Mouse (Mus musculus) ES-CJ7 (cell line): ENCODE measurements around the gene Lhpp.

Experiments
- DNase-seq: peaks from one replicate; pipeline ENCODE4 v3.0.0; 2011; ENCODE audit warnings: low read depth, low spot score

The Lhpp gene

DNA sequence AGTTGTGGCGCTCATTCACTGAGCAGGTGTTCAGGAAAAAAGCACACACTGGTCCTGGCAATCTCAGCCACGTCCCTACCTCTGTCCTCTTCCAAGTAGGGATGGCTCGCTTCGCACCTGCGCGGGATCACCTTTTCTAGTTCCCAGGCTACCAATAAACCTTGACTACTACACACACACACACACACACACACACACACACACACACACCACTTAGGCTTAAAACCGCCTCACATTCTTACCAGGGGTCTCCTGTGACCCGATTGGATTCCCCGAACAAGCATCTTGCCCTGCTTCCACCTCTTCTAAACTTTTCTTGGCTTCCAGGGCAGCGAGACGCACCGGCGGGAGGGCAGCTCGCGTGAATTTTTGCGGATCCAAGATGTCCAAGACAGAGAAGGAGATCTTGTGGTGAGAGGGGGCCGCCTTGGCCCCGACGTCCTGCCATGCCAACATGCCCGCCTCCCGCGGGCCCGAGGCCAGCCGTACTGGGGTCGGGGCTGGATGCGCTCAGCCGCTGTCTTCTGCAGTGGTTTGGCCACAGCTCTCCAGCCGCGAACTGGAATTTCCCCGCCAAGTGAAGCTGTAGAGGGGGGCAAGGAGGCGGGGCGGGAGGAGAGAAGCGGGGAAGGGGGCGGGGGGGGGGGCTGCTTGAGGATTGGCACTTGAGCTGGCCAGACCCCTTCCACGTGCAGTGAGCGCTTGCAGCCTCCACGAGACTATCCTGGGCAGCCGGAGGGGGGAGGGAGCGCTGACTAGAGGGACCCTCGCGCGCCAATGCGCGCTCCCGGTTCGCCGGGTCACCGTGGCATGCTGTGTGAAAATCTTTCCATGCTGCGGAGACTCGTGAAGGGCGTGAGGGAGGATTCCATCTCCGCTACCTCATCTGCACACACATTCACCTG, 11.1 kb upstream of the Lhpp start, which contains the start of gene Nkx1-2:
Gene Nkx1-2, minus strand, starts transcription at position 567 of the 905 bp plus-strand sequence.
- DNase-seq, result peak; percentile 63

DNA sequence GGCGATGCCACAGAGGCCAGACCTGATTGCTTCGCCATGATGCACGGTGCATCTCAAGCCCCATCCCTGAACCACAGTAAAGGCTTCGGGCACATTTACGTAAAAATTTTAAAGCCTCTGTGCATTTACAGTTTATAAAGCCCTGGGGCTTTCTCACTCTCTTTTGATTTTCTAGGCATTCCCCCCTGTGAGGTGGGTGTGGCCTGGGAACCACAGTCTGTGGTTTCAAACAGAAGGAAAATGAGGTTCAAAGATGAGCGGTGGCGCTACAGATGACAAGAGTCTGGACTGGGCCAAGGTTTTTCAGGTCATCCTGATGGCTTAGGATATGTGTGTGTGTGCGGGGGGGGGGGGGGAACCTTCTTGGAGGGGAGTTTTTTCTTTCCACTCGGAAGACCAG, 10.4 kb upstream of the Lhpp start:
- DNase-seq, result peak; percentile 56

DNA sequence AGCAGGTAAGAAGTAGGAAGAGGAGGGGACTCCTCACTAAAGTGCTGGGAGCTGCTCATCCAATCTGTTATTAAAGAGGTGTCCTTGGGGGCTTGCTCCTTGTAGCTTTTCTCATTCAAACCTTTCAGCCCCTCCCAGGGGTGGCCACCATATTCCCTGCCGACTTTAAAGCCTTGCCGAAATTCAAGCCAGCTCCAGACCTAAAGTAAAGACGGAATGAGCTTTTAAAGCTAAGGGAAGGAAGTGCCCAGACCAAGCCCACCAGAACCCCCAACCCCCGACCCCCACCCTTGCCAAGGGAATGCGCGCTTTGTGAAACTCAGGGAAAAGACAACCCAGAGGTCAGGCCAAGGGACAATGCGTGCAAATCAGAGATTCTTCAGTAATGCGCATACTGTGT, 9.5 kb upstream of the Lhpp start:
- peak; percentile 80 for DNase-seq

DNA sequence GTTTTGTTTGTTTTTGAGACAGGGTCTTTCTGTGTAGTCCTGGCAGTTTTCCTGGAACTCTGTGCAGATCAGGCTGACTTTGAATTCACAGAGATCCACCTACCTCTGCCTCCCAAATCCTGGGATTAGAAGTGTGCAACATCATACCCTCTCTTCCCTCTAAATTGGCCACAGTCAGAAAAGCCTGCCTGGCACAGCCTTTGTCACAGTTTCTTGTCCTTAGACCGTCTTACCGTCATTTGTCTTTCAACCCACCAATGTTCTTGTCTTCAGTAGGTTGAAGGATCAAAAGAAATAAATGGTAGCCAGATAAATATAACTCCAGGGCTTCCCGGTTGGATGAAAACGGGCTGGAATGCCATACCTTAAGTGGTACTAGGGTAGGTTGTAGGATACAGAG, 5.7 kb upstream of the Lhpp start:
- DNase-seq, result no peak

DNA sequence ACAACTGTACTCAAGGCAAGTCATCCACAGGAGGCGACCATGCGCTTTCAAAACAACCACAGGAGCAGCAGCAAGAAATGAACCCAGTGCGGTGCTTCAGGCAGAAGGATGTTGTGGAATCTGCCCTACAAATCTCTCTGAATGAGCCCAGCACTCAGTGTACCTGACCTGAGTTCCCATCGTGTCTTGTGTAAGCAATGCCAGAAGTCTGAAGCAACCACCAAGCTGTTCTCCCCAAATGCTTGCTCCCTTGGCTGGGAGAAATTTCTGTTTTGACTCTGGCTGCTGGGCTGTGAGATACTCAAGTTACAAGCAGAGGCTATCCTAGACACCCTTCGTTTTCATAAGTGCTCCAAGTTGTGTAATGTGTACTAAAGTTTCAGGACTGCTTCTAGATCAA, 4.7 kb upstream of the Lhpp start:
- no peak for DNase-seq

DNA sequence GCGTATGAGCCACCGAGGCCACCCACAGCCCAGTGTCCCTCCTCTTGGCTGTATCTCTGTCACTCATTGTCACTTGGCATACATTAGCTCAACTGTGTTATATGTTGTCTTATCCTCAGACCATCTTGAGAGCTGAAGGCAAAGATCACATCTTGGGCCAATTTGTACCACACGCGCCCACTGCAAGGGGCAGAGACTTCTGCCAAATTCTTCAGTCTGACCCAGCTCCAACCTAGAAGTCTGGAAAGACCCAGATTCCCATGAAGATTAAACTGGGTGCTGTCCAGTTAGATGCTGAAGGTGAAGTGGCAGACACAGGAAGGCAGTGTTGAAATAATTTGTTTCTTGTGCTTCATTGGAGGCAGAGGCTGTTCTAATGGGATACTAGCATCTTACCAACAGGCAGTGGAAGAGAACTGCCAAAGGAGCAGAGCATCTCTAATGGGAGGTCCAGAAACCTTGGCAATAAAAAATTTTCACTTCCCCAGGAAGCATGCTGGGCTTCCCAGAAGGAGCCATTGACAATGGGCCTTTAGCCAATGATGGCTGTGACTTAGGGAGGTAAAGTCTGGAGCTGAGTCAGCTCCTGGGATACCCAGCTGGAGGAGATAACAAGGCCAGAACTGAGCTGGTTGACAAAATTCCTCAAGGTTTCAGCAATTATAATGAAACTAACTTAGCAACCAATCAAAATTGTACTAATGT, 2.0 kb upstream of the Lhpp start:
- DNase-seq, result no peak

DNA sequence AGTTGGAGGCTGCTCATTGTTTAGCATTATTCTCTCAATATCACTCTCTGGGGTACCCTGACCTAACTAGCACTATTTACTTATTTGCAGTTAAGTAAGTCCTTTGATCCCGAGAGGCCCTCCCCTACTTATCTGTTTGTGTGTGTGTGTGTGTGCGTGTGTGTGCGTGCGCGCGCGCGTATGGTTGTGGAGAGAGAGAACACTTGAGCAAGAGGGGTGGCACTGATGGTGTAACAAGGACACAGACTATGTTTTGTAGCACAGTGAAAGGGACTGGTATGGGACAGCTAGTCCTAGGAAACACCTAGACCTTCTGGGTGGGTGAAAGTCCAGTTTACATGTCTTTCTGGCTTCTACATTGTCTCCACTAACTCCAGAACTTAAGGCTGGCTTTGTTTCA, 1.1 kb downstream of the Lhpp start:
- DNase-seq, result no peak

DNA sequence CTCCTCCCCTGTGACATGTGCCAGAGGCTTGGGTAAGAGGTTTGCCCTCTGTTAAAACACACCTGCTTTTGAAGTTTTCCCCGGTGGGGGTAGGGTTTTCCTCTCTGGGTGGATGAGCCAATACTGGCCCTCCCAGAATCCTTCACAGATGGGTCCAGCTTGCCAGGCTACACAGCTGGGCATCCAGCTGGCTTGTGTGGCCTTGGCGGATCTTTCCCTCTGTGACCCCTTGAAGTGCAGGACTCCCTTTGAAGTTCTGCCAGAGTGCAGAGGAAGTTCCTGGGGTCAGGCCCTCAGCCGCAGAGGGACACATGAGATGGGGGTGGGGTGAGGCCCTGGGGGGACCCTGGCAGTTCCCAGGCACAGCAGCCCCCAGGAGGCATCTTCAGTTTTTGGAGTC, 4.9 kb downstream of the Lhpp start:
- DNase-seq, result no peak

DNA sequence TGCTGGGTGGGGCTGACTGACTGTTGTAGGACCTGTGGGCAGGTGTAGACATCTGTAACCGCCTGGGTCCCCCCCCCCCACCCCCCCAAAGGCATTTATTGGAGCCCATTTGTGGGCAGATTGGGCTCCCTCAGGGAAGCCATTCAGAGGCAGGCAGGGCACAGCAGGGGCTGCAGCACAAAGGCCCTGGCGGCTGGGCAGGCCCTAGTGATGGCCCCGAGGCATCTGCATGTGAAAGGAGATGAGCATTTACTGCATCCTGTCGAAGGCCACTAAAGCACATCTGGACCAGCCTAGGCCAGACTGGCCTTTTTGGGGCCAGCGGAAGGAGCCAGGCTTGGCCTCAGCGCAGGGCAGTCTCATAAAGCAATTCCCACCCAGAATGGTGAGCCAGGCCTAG, 6.0 kb downstream of the Lhpp start:
- DNase-seq, result peak; percentile 68

DNA sequence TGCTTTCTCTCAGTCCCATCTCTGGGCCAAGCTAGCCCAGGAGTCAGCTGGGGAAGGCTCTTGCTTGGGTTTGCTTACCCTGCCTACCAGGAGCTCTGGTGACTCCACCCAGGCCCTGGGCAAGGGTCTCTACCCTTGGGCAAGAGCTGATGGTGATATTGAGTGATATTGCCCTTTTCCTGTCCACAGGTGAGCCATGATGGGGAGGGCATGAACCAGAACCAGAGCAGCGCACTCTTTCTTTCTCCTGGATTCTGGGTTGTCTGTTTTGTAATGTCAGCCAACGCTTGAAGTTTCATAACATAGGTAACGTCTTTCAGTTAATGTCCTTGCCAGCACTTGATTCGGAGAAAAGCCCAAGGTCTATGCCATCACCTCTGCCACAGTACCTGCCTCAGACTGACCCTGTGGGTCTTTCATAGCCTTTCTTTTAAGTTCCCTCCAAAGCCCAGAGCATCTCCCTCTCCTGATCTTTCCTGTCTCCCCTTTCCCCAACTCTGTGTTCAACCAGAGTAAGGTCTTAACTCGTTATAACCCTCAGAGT, 6.7 kb downstream of the Lhpp start:
- no peak for DNase-seq

DNA sequence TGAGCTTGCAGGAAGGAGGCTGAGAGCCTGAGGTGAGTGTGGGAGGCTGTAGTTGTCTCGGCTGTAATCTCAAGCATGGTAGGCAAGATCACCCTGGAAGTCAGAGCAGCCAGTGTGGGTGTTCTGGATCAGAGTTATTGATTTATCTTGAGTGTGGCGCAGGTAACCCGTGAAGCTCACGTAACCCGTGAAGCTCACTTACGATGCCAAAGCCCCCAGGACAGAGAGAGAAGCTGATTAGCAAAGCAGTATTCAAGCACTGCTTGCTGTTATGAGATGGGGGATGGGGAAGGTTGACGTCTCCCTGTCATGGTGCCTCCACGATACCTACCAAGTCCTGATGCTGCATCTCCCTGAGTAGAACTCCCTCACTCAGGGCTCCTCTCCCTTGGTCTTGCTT, 9.1 kb downstream of the Lhpp start:
- DNase-seq, result no peak

DNA sequence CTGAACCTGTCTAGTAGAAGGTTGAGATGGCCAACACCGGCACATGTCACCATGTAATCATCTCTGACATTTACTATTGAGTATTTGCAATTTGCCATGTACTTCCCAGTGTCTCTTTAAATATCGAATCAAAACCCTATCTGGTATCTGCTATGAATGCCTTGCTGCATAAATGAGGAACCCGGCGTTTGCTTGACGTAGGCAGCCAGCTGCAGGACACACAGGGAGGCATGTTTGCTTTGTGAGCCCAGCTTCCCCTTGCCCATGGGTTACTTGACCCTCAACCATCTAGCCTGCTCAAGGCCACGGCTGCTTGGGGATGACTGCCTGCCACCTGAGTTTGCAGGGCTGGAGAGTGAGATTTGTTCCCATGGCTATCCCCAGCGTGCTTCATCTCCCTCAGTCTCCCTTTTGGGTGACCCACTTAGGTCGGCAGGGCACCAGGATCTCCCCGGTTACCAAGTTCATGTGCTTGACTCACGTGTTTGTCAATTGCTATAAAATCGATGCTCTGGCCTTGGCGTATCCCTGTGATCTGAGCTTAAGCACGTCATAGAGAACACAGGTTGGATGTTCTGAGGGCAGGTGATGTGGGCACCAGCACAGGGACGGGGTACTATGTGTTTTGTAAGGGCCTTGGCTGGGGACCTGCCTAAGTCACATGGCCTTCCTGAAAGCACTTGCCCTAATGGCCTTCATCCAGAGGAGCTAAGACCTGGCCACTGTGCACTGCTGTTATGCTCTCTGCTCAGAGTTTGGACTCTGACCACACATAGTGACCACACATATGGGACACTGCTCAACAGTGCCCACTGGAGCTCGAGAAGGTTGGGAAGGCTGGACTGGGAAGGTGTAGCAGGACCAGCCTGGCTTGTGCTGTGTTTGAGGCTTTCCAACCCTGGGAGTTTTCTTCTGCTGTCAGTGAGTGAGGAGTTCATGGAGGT, 9.8 kb downstream of the Lhpp start:
- no peak for DNase-seq

DNA sequence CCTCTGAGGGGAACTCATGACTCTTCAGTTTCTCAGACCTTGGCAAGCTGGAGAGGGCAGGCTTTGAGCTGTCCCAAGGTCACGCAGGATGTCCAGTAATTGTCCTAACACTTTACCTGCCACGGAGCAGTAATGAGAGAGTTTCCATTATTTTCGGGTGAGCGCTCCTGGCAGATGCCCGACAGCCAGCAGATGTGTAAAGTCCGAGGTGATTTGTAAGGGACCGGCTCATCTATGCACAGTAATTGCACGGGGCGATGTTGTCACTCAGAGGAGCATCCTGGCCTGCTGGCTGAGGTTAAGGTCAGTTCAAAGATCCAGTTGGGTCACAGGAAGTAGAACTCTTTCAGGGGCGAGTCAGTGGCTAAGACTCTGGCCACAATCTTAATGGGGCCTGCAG, 13.7 kb downstream of the Lhpp start:
- no peak for DNase-seq

DNA sequence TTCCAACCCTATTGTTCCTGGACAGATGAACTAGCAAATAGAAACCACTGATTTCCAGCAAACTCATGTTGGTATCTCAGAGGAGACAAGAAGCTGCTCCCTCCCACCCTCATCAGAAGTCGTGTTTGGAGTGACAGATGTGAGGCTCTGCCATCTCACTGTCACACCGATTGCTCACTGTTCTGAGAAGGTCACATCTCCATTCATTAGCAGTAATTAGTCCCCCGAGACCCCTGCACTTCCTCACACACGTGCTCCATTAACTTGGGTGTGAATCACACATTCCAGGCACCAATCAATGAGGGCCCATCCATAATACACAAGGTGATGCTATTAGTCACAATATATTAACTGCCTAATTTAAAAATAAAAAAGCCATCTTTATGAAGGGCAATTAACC, 15.7 kb downstream of the Lhpp start:
- DNase-seq, result no peak

DNA sequence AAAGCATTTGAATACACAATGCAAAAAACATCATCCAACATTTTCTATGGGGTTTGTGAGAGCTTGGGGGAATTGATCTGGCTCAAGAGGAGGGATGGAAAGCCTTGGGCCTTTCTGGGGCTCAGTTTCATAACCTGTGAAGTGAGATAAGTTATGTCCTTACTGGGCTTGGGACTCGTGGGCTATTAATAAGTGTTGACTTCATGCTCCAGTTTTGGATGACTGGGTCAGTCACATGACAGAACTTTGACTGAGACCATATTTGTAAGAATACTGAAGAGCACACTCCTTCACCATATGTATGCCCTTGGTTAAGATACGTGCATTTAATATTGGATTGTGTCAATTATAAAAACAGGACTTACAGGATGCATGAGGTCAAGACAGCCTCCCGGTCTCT, 17.0 kb downstream of the Lhpp start:
- DNase-seq, result no peak

DNA sequence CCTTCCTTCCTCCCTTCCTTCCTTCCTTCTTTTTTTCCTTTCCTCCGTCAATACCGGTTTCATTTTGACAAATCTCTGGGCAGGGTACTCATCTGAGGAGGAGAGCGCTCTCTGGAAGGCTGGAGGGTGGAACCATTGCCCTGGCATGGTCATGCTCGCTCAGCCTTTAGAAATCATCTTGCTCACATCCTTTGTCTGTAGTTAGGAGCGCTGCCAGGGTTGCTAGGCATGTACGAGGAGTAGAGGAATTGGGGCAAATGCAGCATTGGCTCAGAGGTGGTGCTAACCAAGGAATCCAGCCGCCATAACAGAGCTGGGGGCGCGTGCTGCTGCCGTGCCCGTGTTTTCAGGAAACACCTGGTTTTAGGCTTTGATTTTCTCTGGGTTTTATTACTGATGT, 20.9 kb downstream of the Lhpp start:
- no peak for DNase-seq

DNA sequence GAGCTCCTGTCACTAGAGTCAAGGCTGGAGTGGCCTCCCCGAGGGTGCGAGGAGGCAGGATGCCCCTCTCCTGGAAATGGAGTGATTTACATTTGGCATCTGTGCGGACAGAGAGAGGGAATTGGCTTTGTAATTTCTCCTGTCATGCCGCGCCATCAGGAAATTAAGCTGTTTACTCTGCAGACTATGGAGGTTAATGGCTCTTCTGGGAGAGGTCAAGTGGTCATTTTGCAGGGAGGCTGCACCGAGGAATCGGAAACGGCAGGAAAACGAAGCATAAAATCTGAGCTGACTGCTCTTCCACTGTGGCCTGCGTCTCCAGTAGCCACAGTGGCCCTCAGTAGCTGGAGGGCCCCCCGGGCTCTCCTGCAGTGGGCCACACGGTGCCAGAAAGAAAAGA, 26.9 kb downstream of the Lhpp start:
- DNase-seq, result no peak

DNA sequence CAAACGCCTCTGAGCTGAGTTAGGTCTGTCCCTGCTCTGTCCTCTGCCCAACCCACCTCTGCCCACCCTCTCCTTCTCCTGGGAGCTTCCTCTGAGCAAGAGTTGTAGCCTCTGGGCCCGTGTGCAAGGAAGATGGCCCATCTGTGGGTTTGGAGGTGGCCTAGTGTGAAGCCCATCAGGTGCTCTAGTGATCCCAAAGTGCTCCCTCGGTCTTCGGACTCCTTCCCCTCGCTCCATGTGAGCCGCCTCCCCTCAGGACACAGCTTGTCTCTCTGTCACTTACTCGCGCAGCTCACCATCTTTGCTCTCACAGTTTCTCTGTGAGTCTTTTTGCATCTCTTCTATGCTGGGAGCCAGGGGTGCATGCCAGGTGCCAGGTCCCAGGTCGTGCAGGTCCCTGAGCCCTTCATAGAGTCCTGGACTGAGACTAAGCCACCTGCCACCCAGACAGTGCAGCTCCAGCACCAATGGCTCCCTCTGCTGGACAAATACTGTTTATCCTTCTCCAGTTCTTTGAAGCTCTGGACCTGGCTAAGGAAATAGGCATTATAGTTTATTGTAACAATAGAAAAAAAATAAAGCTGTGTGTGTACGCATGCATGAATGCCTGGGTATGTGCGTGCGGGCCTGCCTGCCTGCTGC, 28.1 kb downstream of the Lhpp start:
- peak; percentile 72 for DNase-seq

DNA sequence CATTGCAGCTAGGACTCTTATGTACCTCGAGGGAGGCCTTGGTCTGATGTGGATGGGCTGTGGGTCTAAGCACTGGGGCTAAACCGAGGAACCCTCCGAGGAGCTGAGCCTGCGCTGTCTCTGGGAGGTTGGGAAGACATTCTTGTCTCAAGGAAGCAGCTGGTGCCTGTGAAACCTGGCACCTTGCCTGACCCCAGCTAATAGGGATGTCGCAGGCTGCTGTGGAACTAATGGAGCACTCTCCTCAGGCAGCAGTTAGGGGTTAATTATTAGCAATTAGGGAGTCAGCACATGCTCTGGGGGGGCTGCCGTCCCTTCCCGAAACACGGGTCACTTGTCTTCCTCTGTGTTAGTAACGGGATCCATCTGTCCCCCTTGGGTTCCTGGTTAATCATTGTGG, 30.5 kb downstream of the Lhpp start:
- no peak for DNase-seq

DNA sequence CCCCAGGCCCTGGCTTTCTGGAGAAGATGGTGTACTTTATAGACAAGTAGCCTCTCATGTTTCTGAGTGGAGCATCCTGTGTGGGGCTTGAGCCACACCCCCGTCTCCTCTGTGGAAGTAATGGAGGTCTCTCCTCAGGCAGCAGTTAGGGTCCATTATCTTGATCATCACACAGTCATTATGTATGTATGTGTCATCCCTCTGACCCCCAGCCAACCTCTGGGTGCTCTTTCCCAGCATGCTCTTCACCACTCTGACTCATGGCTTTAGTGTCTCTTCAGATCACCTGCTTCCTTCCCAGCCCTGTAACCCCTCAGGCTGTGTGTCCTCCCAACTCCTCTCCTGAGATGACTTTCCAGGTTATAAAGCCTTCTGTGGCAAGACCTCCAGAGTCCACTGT, 31.2 kb downstream of the Lhpp start:
- peak; percentile 23 for DNase-seq

DNA sequence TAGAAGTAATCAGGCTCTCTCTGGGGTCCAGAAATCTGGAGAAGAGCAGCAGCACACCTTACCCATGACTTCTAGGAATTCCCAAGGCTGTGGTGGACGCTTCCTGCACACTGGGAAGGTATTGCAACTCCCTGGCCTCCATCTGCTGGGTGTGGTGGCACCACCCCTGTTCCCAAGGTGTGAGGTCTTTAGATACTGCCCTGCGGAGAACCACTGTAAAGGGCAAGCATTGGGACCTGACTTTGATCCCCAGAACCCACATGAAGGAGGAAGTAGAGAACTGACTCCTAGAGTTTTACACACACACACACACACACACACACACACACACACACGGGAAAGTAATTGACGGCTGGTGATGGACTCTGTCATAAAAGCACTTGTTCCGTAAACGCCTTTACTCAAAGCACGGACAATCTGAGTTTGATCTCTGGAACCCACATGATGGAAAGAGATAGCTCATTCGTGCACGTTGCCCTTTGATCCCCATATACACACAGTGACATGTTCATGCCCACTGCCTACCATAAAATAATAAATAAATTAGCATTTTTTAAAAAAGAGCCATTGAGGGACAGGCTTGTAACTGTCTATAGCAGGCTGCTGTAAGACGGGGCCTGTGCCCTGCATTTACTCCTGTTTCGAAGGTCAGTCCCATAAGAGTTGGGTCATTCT, 34.3 kb downstream of the Lhpp start:
- DNase-seq, result no peak
